Mouse (Mus musculus): Measurements from ENCODE around the gene Nfasc. TPM values are rescaled to one million over a fixed set of nuclear protein-coding genes. Genes with fewer than 3 reads are reported as not detected.

Gene Nfasc
- polyA plus RNA-seq, 1 experiment, result not detected

DNA sequence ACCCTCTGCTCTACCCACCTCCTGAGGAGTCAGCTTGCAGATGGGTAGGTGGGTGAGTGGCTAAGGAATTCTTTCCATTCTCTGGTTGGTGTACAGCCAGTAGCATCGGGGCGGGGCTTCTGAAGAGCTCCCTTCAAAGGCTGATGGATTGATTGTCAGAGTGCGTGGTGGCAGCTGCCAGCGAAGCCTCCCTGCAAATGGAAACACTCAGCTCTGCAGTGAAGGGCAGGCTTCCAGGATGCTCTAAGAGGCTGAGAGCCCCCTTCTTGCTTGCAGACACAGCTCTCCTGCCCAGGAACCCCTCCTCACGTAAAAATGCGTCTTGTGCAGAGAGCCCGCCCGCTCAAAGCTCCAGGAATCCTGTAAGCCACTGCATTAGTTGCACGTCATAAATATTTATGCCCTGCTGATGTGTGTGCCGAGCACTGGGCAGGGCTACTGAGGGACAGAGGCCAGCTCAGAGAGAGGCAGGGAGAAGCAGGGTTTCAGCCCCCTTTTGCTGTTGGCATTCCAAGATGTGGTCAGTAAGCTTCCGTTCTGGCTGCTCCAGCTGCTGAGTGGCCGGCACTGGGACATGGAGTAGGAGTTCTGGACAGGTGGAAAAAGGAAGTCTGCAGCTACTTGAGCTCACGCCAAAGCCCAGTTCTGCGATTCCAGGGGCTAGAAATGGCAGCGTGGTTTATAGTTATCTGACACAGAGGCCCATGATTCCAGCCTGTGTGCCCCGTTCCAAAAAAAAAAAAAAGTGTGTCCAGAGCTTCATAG, 24.5 kb upstream of the Nfasc start:
- Histone ChIP-seq H3K27ac (ENCODE audit: insufficient read depth, low read depth, low read length) (no peak overlapping the region), H3K4me3 (ENCODE audit: insufficient read depth, low read length) (no peak overlapping the region), H3K4me1 (ENCODE audit: control insufficient read depth, insufficient read depth, low read length) (no peaks in the 10 kb centered on the region)
- TF ChIP-seq CTCF (IDR thresholded peaks at IDR 0.05; ENCODE audit: low read depth, low read length) (no peak), POLR2A (IDR thresholded peaks at IDR 0.05; ENCODE audit: borderline replicate concordance, low read depth, low read length) (no peak)

DNA sequence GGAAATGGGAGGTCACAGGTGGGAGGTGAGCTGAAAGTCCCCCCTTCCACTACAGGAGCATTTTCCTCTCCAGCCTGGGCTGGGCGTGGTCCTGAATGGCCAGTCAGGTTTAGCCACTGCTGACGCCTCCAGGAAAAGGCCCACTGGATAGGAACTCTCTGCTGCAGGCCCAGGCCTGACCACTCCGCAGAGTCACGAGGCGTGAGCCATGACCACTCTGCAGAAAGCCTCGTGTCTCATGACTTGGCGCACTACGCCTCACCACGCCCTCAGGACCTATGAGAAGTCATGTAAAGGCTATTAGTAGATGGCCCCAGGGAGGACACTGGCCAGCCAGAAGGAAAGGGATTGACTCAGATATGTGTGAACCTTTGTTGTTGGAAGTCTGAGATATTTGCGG, 23.6 kb upstream of the Nfasc start:
- no peak for TF ChIP-seq CTCF (IDR thresholded peaks at IDR 0.05; ENCODE audit: low read depth, low read length)
- no peak for TF ChIP-seq POLR2A (IDR thresholded peaks at IDR 0.05; ENCODE audit: borderline replicate concordance, low read depth, low read length)
- Histone ChIP-seq H3K27ac (ENCODE audit: insufficient read depth, low read depth, low read length) (no peak overlapping the region), H3K4me1 (ENCODE audit: control insufficient read depth, insufficient read depth, low read length) (no peaks in the 10 kb centered on the region), H3K4me3 (ENCODE audit: insufficient read depth, low read length) (no peak overlapping the region)

DNA sequence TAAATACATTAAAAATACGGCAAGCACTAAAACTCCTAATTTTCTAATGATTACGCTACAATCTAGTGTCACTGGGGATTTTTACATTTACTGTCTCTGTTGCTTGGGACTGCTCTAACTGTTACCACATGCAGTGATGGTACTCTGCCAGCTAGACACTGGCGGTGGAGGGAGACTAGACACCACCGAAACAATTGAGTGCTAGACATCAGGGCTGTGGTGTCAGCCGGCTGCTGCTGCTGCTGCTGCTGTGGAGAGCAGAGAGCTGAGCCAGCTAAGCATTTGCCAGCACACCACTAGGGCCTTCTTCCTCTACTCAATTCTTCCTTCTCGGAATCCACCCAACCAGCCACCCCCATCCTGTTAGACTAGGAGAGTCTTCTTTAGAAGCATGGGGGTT, 17.8 kb upstream of the Nfasc start:
- H3K27ac ChIP-seq (ENCODE audit: insufficient read depth, low read depth, low read length), result no peak overlapping the region
- no peak for TF ChIP-seq CTCF (IDR thresholded peaks at IDR 0.05; ENCODE audit: low read depth, low read length)
- no peak for TF ChIP-seq POLR2A (IDR thresholded peaks at IDR 0.05; ENCODE audit: borderline replicate concordance, low read depth, low read length)
- no peaks in the 10 kb centered on the region for H3K4me1 ChIP-seq (ENCODE audit: control insufficient read depth, insufficient read depth, low read length)
- H3K4me3 ChIP-seq (ENCODE audit: insufficient read depth, low read length), result no peak overlapping the region

DNA sequence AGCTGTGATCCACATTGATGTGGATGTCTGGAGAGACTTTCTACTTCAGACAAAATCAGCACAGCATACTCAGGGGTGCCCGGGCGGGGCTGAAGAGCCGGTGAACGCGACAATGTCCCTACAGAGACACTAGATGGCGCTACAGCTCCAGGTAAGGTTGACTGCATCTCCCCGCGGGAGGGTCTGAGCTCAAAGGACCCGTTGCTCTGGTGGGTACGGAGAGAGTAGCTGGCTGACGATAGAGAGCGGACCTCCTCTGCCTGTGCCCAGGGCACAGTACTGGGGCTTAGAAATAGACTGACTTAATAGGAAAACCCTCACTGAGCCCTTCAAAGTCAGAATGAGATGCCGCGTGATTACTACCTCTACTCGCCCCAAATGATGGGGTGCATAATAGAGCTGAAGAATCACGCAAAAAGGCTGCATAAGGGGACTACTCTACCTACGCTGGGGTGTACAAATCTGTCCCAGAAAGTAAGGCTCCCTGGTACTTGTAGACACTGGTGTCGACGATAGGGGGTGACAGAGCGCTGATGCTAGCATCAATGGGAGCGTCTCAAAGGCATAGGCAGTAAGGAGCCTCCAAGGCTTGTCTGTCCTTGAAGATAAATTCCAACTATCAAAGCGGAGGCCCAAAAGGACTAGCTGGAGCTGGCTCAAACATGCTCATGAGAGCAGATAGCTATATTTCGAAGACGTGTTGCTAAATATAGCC, 17.2 kb upstream of the Nfasc start:
- TF ChIP-seq POLR2A (IDR thresholded peaks at IDR 0.05; ENCODE audit: borderline replicate concordance, low read depth, low read length), result no peak
- TF ChIP-seq CTCF (IDR thresholded peaks at IDR 0.05; ENCODE audit: low read depth, low read length), result peak; percentile 91
- no peaks in the 10 kb centered on the region for H3K4me1 ChIP-seq (ENCODE audit: control insufficient read depth, insufficient read depth, low read length)
- H3K27ac ChIP-seq (ENCODE audit: insufficient read depth, low read depth, low read length), result no peak overlapping the region
- H3K4me3 ChIP-seq (ENCODE audit: insufficient read depth, low read length), result no peak overlapping the region

DNA sequence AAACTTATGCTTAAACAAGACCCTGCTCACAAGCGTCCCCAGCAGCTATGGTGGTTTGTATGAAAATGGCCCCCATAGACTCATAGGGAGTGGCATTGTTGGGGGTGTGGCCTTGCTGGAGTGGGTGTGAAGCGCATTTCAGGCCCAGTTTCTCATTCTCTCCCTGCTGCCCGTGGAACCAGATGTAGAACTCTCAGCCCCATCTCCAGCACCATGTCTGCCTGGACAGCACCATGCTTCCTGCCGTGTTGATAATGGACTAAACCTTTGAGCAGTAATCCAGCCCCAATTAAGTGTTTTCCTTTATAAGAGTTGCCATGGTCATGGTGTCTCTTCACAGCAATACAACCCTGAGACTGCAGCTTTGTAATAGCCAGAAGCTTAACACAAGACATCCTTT, 13.6 kb upstream of the Nfasc start:
- no peak for TF ChIP-seq CTCF (IDR thresholded peaks at IDR 0.05; ENCODE audit: low read depth, low read length)
- TF ChIP-seq POLR2A (IDR thresholded peaks at IDR 0.05; ENCODE audit: borderline replicate concordance, low read depth, low read length), result no peak
- Histone ChIP-seq H3K27ac (ENCODE audit: insufficient read depth, low read depth, low read length) (no peak overlapping the region), H3K4me3 (ENCODE audit: insufficient read depth, low read length) (no peak overlapping the region), H3K4me1 (ENCODE audit: control insufficient read depth, insufficient read depth, low read length) (no peaks in the 10 kb centered on the region)

DNA sequence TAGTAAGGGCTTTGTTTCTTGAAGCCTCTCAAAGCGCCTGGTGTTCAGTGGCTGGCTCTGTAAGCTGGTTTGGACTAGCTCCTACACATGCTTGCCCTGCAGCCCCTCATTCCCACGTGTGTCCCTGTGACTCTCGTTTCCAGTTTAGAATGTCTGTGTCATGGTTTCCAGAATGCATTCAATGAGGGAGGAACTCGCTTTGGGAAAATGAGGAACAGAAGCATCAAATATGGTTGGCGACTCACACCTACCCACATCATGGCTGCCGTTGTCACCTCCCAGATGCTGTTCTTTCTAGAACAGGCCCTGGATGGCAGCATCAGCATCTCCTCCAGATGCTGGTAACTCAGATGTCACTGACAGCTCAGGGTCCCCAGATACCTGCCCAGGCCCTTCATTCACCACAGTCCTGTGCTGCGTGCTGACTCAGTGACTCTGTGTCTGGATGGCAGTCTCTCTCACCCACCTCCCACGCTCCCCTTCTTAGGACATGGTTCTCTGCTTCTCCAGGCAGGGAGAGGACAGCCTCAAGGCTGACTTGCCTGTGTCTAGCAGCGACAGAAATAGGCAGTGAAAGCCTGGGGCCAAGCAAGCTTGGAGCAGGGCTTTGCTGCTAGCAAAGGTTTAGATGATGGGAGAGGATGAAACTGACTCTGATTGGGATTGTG, 7.8 kb upstream of the Nfasc start:
- TF ChIP-seq POLR2A (IDR thresholded peaks at IDR 0.05; ENCODE audit: borderline replicate concordance, low read depth, low read length) (no peak), CTCF (IDR thresholded peaks at IDR 0.05; ENCODE audit: low read depth, low read length) (no peak)
- Histone ChIP-seq H3K4me1 (ENCODE audit: control insufficient read depth, insufficient read depth, low read length) (no peaks in the 10 kb centered on the region), H3K27ac (ENCODE audit: insufficient read depth, low read depth, low read length) (no peak overlapping the region)

DNA sequence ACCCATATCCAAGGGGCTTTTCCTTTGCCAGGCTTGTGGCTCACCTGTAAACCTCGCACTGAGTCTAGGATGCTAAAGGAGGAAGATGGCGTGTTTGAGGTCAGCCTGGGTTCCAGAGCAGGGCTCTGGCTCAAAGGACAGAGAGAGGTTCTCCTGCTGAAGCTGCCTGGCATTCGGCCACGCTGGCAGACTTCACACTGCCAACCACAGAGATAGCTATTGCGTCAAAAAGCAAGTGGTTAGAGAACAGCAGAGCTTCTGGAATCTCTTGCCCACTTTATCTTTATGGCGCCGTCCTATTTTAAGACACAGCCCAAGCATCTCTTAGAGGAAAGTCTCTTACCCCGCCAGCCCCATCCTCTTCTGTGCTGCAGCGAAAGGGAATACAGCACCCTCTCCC, 4.7 kb upstream of the Nfasc start:
- TF ChIP-seq CTCF (IDR thresholded peaks at IDR 0.05; ENCODE audit: low read depth, low read length) (no peak), POLR2A (IDR thresholded peaks at IDR 0.05; ENCODE audit: borderline replicate concordance, low read depth, low read length) (no peak)
- no peak overlapping the region for H3K4me3 ChIP-seq (ENCODE audit: insufficient read depth, low read length)
- no peak overlapping the region for H3K27ac ChIP-seq (ENCODE audit: insufficient read depth, low read depth, low read length)
- no peaks in the 10 kb centered on the region for H3K4me1 ChIP-seq (ENCODE audit: control insufficient read depth, insufficient read depth, low read length)

More for the DNA sequence above, 7.8 kb upstream of the Nfasc start:
- H3K4me3 ChIP-seq (ENCODE audit: insufficient read depth, low read length), result no peak overlapping the region

DNA sequence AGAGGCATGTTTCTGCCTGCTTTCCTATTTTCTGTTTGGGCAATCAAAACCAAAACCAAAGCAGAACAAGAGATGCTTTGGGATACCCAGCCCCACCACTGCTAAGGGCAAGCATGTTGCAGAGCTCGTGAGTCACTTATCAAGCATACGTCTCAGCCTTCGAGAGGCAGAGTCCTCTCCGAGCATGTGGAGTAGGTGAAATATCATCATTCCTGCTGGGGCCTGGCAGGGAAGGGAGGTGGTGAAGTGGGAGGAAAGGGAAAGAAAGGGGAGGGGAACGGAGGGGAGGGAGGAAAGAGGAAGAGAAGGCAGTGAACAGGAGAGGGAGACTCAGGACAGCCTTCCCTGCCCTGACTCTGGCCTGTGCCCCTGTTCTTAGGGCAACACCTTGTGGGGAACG, 4.0 kb upstream of the Nfasc start:
- Histone ChIP-seq H3K27ac (ENCODE audit: insufficient read depth, low read depth, low read length) (no peak overlapping the region), H3K4me3 (ENCODE audit: insufficient read depth, low read length) (no peak overlapping the region), H3K4me1 (ENCODE audit: control insufficient read depth, insufficient read depth, low read length) (no peaks in the 10 kb centered on the region)
- TF ChIP-seq POLR2A (IDR thresholded peaks at IDR 0.05; ENCODE audit: borderline replicate concordance, low read depth, low read length) (no peak), CTCF (IDR thresholded peaks at IDR 0.05; ENCODE audit: low read depth, low read length) (no peak)

DNA sequence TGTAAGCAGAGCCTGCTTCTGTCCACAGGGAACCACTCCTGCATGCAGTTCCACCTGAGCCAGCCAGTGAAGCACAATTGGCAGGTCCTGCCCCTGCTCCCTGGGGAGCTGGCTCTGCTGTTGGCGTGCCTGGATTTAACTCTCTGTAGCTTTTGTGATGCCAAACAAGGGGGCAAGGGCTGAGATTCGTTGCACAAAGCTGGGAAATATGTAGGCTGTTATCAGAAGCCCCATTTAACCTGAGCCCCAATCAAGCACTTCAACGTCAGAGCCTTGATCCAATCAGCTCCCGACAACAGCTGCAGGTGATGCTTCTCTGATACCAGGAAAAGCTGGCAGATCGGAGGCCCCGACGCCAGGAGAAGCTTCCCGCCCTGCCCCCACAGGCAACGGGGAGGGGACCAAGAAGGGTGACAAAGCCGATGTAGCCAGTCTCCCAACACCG, 2.5 kb downstream of the Nfasc start:
- no peak overlapping the region for H3K27ac ChIP-seq (ENCODE audit: insufficient read depth, low read depth, low read length)
- no peaks in the 10 kb centered on the region for H3K4me1 ChIP-seq (ENCODE audit: control insufficient read depth, insufficient read depth, low read length)
- TF ChIP-seq CTCF (IDR thresholded peaks at IDR 0.05; ENCODE audit: low read depth, low read length) (no peak), POLR2A (IDR thresholded peaks at IDR 0.05; ENCODE audit: borderline replicate concordance, low read depth, low read length) (no peak)
- no peak overlapping the region for H3K4me3 ChIP-seq (ENCODE audit: insufficient read depth, low read length)

DNA sequence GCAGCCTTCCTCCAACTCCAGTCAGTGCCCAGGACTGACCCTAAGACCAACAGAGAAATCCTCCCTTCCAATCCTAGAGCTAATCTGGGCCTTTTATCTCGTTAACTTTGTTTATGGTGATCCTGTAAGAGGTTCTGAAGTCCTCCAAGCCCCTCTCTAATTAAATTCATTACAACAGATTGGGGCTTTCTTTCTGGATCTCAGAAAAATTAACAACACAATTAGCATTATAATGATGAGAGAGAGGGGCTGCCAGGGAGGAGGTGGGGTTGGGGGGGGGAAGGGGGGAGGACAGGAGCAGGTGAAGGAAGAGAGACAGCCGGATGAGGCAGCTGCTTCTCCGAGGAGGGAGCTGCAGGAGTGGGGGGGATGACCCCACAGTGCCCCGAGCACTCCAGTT, 5.4 kb downstream of the Nfasc start:
- H3K4me3 ChIP-seq (ENCODE audit: insufficient read depth, low read length), result no peak overlapping the region

More for the DNA sequence above, 5.4 kb downstream of the Nfasc start:
- Histone ChIP-seq H3K4me1 (ENCODE audit: control insufficient read depth, insufficient read depth, low read length) (no peaks in the 10 kb centered on the region), H3K27ac (ENCODE audit: insufficient read depth, low read depth, low read length) (no peak overlapping the region)
- no peak for TF ChIP-seq CTCF (IDR thresholded peaks at IDR 0.05; ENCODE audit: low read depth, low read length)
- TF ChIP-seq POLR2A (IDR thresholded peaks at IDR 0.05; ENCODE audit: borderline replicate concordance, low read depth, low read length), result no peak
